Mouse (Mus musculus) splenic B cell, adult 2 months (primary cell): ENCODE measurements around the gene Dock8.

ENCODE experiments used
- DNase-seq: peaks from one replicate; pipeline ENCODE4 v3.0.0-alpha.2; 2011; ENCODE audit warnings: low read depth, low spot score
- H3K27me3 ChIP-seq: 2 replicates; pipeline ENCODE4 v1.6.1; 2012; ENCODE audit warnings: mild to moderate bottlenecking, low read length, moderate library complexity, mixed read lengths; ENCODE audit not compliant: control insufficient read depth, poor library complexity, insufficient read depth, severe bottlenecking
- H3K36me3 ChIP-seq: 2 replicates; pipeline ENCODE4 v1.6.1; 2012; ENCODE audit warnings: mild to moderate bottlenecking, low read length, moderate library complexity, mixed read lengths; ENCODE audit not compliant: control insufficient read depth, poor library complexity, insufficient read depth, severe bottlenecking

Gene Dock8

DNA sequence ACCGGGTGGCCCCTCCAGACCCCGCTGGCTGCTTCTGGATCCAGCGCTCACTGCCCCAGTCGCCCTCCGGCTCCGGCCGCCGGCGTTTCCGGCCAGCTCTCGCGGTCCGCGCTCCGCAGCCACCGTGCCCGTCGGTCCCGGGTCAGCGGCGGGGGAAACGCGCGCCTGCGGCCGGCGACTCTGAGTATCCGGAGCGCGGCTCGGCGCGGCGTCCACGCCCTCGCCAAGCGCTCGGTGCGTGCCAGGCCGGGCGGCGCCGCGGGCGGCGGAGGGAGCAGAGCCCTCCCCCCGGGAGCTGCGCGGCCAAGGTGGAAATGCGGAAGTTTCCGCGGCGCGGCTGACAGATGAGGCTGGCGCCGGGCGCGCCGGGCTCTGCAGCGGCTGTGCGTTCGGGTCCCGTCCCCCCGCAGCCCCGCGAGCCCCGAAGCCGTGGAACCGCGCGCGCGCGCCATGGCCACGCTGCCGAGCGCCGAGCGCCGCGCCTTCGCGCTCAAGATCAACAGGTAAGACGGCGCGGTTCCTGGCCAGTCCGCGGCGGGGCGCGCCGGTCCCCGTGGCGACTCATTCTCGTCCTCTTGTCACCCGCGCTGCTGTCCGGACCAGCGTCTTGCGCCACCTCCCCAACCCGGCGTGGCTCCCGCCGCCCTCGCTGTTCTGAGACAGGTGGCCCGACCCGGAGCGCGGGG is at the start of gene Dock8:
TSS of gene Dock8 (plus strand) at position 334 of the 686 bp plus-strand sequence.
- peak; percentile 80 for DNase-seq
- Histone ChIP-seq H3K36me3 (no peaks in the 10 kb centered on the region), H3K27me3 (no peaks in the 10 kb centered on the region)

DNA sequence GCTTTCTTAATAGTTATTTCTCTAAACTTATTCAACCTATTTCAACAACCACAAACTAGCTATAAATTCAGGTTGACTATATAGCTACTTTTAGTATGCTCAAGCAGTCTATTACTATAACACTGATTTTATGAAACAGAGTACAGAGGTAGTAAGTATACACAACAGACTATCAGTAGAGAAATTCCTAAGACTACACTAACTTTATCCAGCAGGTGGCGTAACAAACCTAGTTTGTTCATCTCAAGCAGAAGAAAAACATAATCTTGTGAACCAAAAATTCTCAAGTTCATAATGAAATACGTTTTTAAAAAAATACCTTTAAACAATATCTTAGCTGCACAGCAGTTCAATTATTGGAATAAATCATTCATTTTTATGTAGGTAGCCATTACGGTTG is 40.8 kb upstream of the Dock8 start:
- H3K27me3 ChIP-seq, result no peaks in the 10 kb centered on the region
- no peaks in the 10 kb centered on the region; the same call in 1 of the 2 replicates for H3K36me3 ChIP-seq
- peak; percentile 85 for DNase-seq

DNA sequence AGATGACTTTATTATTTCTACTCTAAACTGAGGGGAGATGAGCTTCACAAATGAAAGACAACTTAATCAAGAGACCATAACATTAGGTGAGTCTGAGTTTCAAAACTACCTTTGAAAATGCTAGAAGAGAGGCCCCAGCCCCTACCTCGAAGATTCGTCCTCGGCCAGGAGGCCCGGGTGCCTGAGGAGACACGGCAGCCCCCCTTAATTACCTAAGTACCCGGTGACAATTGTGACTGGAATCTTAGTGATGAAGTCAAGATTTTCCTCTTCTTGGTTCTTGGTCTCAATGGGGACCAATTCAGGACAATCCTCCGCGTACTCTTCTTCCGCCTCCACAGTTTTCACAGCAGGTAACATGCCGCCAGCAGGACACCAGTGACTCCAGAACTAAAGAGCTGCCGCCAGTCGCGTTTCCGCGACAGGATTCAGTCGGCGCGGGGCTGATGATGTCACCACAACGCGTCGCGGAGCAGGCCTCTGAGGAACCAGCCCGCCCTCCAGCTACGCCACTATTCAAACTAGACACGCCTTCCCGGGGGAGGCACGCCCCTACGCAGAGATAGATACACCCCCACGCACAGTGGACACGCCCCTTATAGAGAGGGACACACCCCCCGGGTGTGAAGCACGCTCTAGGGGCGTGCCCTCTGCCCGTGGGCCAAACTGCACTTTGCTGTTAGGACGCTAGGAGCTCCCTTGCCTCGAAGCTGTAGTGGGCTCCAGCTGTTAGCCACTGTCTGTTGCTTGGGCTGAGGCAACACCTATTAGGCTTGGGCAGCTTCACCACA is 38.0 kb upstream of the Dock8 start, which contains the start of gene Cbwd1:
TSS of gene Cbwd1 (minus strand) at position 439 of the 791 bp plus-strand sequence.
- Histone ChIP-seq H3K27me3 (no peaks in the 10 kb centered on the region), H3K36me3 (no peaks in the 10 kb centered on the region; the same call in 1 of the 2 replicates)
- DNase-seq, result peak; percentile 100

DNA sequence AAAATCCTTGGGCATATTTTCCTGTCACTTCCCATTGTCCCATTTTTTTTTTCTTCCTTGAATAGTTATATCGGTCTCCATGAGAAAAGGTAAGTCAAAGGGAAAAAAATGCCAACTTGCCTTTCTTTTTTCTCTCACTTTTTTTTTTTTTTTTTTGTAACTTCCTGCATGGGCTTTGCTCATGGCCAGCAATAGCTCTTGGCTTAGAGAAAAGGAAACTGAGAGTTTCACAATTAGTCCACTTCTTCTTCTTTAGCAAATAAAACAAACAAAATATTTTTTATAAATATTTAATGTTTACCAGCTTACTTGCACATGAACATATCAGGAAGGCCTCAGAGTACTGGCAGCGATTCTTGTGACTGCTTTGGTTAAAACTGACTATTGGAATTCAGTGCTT is 33.1 kb upstream of the Dock8 start:
- H3K36me3 ChIP-seq, result no peaks in the 10 kb centered on the region
- DNase-seq, result peak; percentile 30
- no peaks in the 10 kb centered on the region for H3K27me3 ChIP-seq

DNA sequence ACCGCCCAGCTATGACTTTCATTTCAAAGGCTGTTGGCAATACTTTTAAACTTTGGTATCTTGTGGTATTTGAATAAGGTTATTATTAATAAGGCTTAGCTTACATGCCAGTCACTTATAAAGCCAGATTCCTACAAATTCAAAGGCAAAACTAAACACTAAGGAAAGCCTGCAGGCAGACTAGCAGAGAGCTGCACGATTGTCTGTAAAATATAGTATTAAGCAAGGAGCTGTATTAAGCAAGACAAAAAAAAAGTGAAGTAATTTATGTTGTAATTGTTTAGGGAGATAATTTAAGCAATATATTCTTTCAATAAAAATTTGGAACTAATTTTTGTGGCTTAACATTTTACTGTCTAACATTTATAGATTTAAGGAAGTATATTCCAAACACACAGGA is 32.4 kb upstream of the Dock8 start:
- Histone ChIP-seq H3K36me3 (no peaks in the 10 kb centered on the region), H3K27me3 (no peaks in the 10 kb centered on the region)
- DNase-seq, result no peak

DNA sequence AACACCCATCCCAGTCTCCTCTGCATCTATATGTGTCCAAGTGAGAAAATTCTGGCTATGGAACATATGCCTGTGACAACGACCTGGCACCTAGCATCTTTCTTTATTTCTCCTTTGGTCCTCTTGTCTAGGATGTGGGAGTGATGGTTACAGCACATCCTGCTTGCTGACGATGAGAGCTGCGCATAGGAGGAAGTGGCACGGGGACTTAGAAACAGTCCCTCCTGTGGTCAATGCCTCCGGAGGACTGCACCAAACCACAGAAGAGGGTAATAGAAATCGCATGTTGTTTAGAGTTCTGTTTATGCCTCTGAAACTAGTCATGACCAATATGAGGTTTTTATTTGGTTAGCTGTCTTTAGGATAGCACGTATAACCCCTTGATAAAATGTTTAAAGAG is 28.0 kb upstream of the Dock8 start:
- no peaks in the 10 kb centered on the region for H3K36me3 ChIP-seq
- DNase-seq, result peak; percentile 64
- no peaks in the 10 kb centered on the region for H3K27me3 ChIP-seq

DNA sequence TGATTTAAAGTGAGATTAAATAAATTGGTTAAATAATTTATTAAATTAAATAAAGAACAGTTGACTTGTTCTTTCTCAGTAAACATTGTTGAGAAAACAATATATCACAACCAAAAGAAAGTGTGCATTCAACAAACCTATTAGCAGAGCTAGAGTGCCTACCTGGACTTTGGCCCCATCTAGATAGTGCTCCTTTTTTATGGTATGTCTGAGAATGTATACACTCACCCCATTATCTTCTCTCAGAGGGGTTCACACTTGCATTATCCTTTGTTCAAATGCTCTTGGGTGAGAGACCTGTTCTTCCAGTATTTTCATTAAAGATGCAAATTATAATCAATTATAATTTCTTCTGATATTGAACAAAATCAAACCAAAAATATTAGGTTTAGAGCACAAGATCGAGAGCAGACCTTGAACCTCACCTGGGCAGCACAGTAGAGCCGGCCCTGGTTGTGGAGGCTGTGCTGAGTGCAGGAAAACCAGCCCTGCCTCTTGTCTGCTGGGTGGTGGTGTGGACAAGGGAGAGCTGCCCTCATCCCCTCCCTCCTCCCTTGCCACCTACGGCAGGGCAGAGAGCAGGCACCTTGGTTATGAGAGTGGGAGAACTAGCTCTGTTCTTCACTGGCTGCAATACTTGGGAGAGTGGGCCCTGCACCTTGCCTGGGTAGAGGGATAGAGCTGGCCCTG is 26.5 kb upstream of the Dock8 start:
- Histone ChIP-seq H3K27me3 (no peaks in the 10 kb centered on the region), H3K36me3 (no peaks in the 10 kb centered on the region)
- no peak for DNase-seq

DNA sequence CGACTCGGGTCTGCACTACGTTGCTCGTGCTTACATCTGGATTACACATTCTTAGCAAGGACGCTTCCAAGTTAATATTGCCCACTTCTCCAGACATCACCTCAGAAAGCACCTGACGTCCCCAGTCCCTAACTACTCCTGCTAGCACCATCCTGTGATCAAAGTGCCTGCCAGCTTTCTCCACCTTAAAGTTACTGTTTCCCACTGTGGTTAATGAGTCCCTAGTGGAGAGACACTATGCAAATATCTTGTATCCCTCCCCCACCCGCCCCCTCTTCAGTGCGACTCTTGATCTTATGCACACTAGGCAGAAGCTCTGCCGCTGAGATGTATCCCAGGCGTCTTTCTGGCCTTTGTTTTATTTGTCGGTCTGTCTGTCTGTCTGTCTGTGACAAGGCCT is 21.3 kb upstream of the Dock8 start:
- Histone ChIP-seq H3K27me3 (no peaks in the 10 kb centered on the region), H3K36me3 (no peaks in the 10 kb centered on the region)
- DNase-seq, result no peak

DNA sequence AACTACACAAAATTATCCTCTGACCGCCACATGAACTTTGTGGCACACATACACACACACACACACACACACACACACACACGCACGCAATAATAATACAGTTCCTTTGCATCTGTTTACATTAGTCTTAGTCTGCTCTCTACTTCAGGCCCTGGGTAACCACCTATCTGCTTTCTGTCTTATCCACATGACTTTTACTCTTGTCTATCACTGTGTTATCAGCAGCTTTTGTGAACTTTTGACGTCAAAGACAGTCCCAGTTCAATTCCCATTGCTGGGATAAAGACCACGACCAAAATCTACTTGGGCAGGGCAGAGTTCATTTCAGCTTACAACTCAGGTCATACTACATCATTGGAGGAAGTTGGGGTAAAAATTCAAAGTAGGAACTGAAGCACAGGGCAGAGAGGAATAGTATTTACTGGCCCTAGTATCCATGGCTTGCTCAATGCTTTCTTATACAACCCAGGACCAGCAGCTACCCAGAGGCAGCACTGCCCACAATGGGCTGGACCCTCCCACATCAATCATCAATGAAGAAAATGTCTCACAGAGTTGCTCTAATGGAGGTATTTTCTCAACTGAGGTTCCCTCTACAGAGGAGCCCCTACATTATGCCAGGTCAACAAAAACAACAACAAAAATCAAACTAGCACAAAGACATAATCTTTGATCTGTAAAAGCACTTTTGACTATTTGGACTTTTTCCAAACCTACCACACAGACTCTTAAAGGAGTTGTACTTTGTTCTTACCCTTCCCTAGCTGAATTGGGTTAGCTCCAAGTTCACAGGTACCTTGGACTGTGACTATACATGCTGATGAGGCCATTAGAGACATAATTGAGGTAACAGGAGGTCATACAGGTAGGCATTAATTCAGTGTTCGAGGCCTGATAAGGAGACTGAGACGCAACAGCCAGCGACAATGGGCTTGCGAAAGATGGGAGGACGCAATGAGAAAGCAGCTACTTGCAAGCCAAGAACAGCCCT is 20.2 kb upstream of the Dock8 start:
- Histone ChIP-seq H3K36me3 (no peaks in the 10 kb centered on the region), H3K27me3 (no peaks in the 10 kb centered on the region)
- no peak for DNase-seq

DNA sequence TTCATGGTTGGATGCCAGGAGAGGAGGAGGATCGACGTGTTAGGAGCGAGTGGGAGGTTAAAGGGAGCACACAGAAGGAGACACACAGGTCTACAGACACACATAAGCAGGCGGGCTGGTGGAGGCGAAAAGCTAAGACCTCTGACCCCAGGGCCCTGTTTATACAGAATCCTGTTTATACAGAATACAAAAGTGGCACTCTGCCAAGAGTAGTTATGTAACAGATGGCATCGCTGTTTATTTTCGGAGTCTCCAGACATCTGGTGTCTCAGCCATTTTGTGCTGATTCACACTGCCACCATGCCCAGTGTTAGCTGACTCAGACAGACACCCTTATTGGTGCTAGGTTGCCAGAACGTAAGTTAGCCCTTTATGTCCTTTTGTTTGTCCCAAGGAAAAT is 18.0 kb upstream of the Dock8 start:
- DNase-seq, result no peak
- no peaks in the 10 kb centered on the region for H3K27me3 ChIP-seq
- H3K36me3 ChIP-seq, result no peaks in the 10 kb centered on the region

DNA sequence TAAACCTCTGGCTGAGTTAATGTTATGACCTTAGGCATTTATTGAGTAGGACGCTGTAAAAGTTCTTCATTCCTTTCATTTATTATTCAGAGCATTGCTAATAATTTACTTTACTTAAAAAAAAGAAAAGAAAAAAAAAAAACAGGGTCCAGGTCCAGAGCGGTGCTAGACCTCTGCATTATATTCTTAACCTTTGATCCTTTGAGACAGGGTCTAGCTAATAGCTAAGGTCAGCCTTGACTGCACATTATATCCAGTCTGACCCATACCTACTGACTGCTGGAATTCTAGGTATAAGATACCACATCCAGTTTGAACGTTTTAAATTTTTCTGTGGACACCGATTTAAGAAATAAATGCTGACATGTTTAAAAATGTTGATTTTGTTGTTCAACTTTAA is 16.3 kb upstream of the Dock8 start:
- Histone ChIP-seq H3K27me3 (no peaks in the 10 kb centered on the region), H3K36me3 (no peaks in the 10 kb centered on the region)
- DNase-seq, result no peak

DNA sequence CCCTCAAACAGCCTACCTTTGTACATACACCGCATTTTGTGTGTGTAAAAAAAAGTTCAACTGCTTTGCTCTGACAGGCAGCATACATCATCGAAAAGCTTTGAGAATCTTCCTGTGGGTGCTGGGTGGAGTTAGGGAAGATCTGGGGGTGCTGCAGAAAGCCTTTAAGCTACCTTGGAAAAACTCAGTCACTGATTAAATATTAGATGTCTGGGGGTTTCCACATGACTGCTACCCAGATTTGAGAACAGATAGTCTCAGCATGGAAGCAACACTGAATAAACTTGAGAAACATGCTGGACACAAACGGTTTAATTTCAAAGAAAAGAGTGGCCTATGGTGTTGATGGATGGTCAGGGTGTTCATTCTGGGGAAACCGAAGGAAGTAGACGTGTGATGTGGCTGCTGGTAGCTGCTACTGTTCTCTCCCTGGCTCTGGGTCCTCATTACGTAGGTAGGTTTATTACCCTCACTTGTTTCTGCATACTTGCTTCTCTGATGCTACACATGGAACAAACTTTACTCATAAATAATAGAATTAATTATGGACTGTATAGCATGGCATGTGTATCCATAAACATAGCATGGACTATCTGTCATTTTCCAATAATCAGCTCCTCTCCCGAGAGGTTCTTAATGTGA is 15.4 kb upstream of the Dock8 start:
- H3K36me3 ChIP-seq, result no peaks in the 10 kb centered on the region
- H3K27me3 ChIP-seq, result no peaks in the 10 kb centered on the region
- DNase-seq, result no peak

DNA sequence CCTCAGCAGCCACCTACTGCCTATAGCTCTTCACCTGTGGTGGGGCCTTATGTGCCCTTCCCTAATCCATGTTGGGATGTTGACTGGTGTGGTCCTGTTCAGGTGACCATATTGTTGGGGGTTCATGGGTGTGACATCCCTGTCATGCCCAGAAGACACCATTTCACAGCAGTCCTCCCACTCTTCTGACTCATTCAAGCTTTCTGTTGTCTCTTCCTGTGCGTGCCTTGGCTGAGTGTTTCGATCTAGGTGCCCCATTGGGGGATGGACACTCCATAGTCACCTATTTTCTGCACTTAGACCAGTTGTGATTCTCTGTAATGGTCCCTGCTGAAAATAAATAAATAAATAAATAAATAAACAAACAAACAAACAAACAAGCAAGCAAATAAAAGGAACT is 14.3 kb upstream of the Dock8 start:
- DNase-seq, result no peak
- no peaks in the 10 kb centered on the region for H3K36me3 ChIP-seq

DNA sequence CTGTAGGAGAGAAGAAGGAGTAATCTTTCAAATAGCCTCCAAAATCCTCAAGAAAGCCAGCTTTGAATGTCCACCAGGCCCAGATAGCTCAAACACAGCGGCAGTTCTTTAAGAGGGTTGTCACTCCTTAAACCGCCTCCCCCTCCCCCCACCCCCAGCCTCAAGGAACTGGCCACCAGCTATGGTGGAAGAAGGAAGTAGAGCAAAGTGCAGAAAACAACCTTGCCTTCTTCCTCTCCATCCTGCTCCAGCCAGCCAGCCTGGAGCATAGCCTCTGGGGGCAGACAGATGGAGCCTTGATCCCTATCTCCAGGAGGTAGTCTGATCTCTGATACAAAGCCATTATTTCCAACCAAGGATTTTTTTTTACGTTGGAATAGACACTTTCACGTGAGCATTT is 12.0 kb upstream of the Dock8 start:
- Histone ChIP-seq H3K27me3 (no peaks in the 10 kb centered on the region), H3K36me3 (no peaks in the 10 kb centered on the region)
- no peak for DNase-seq

More for the DNA sequence above, 14.3 kb upstream of the Dock8 start:
- no peaks in the 10 kb centered on the region for H3K27me3 ChIP-seq
